Mouse (Mus musculus) hindbrain, embryonic 16.5 days (tissue): ENCODE measurements around the gene Arhgap15. TPM values are rescaled to one million over a fixed set of nuclear protein-coding genes. Genes with fewer than 3 reads are reported as not detected.

Source experiments
- ATAC-seq: fragments of 200-750 bp; cut with Nextera tagmentation; 2 replicates; pipeline ENCODE4 v1.8.0; 2017; ENCODE audit warnings: moderate TSS enrichment, moderate library complexity
- H3K27ac ChIP-seq: fragments of 300-500 bp; sonication (generic); 2 replicates; pipeline ENCODE4 v1.5.1; 2014; ENCODE audit warnings: low read depth, mild to moderate bottlenecking, control low read depth, low read length, moderate library complexity
- H3K27me3 ChIP-seq: fragments of 300-500 bp; sonication (generic); replicated peaks from 2 replicates; pipeline ENCODE4 v1.6.1; 2014; ENCODE audit warnings: low read length; ENCODE audit not compliant: control insufficient read depth, insufficient read depth
- H3K36me3 ChIP-seq: fragments of 300-500 bp; sonication (generic); 2 replicates; pipeline ENCODE4 v1.6.1; 2014; ENCODE audit warnings: mild to moderate bottlenecking, low read length, moderate library complexity, mixed read lengths; ENCODE audit not compliant: control insufficient read depth, insufficient read depth
- H3K4me1 ChIP-seq: fragments of 300-500 bp; sonication (generic); 2 replicates; pipeline ENCODE4 v1.6.1; 2014; ENCODE audit warnings: low read depth, low read length; ENCODE audit not compliant: control insufficient read depth, insufficient read depth
- H3K4me2 ChIP-seq: fragments of 300-500 bp; sonication (generic); 2 replicates; pipeline ENCODE4 v1.6.1; 2014; ENCODE audit warnings: mild to moderate bottlenecking, low read length, control low read depth, moderate library complexity
- H3K4me3 ChIP-seq: fragments of 300-500 bp; sonication (generic); 2 replicates; pipeline ENCODE4 v1.5.1; 2014; ENCODE audit warnings: mild to moderate bottlenecking, low read length, control low read depth, moderate library complexity
- H3K9ac ChIP-seq: fragments of 300-500 bp; sonication (generic); 2 replicates; pipeline ENCODE4 v1.6.1; 2014; ENCODE audit warnings: low read depth, mild to moderate bottlenecking, control low read depth, low read length, moderate library complexity
- H3K9me3 ChIP-seq: fragments of 300-500 bp; sonication (generic); 2 replicates; pipeline ENCODE4 v1.6.1; 2014; ENCODE audit warnings: mild to moderate bottlenecking, low read length, moderate library complexity; ENCODE audit not compliant: control insufficient read depth
- WGBS: fragments of 180-500 bp; shearing (Covaris S2); extraction: QIAGEN DNeasy Blood & Tissue Kit; methylation state at CpG from one replicate; pipeline ENCODE4 v1.1.7; 2014; 5-methylcytosine and 5-hydroxymethylcytosine counted together
- polyA plus RNA-seq: library from polyadenylated mRNA; unstranded; fragments of >200 nt; fragmentation: Nextera tagmentation; extraction: Ambion mirVana; gene quantifications from 2 replicates; pipeline ENCODE4 v1.2.1, GENCODE M21; 2015

Arhgap15 gene
- polyA plus RNA-seq, 1 experiment from 2014 or later, result 3.0 TPM

DNA sequence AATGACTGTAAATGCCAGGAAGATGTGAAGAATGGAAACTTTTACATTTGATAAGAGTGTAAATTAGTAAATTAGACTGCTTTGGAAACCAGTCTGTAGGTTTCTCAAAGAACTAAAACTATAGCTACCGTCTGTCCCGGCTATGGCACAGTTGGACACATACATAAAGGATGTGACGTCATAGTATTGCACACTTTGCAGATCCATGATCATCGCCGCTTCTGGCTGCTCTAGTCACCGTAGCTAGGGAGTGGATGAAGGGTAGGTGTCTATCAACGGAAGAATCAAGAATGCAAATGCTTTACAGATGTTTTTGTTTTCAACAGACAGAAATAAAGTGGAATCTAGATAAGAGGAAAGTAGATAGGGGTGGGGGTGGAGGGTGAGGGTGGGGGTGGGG, 11.1 kb upstream of the Arhgap15 start:
- Histone ChIP-seq H3K9me3 (no peaks in the 10 kb centered on the region), H3K27me3 (no peaks in the 10 kb centered on the region), H3K27ac (no peak overlapping the region), H3K4me3 (no peak overlapping the region), H3K4me2 (no peak overlapping the region), H3K9ac (no peak overlapping the region), H3K36me3 (no peaks in the 10 kb centered on the region), H3K4me1 (no peaks in the 10 kb centered on the region)
- WGBS, result 94% methylated on average over 7 of the region's 7 CpGs
- no peak for ATAC-seq

DNA sequence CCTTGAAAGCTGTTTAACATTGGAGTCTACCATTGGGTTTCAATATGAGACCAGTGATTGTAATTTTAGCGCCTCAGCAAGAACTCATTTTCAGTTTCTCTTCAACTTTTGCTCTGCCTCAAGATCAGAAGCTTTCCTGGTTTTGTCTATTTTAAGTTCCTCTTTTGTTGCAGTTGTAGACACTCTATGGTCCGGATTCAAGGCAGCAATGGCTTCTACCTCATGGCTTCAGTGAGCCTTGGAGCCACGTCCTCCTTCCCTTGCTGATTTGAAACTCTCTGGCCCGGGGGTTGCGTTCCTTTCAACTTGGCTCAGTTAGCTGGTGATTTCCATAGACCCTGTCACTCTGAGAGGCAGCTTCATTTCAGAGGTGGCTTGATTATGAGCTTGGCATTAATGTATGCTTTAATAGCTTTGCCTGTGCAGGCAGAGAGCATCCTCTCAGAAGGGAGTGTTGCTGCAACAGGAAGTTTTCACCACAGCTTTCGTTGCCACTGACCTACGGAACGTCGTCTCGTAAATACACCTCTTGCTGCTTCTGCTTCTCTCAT, 10.0 kb upstream of the Arhgap15 start:
- no peaks in the 10 kb centered on the region for H3K27me3 ChIP-seq
- H3K9me3 ChIP-seq, result no peaks in the 10 kb centered on the region
- H3K9ac ChIP-seq, result no peak overlapping the region
- 91% methylated on average over 10 of the region's 10 CpGs for WGBS
- no peak for ATAC-seq
- no peaks in the 10 kb centered on the region for H3K36me3 ChIP-seq
- H3K4me1 ChIP-seq, result no peaks in the 10 kb centered on the region
- H3K4me2 ChIP-seq, result no peak overlapping the region
- no peak overlapping the region for H3K4me3 ChIP-seq
- no peak overlapping the region for H3K27ac ChIP-seq

DNA sequence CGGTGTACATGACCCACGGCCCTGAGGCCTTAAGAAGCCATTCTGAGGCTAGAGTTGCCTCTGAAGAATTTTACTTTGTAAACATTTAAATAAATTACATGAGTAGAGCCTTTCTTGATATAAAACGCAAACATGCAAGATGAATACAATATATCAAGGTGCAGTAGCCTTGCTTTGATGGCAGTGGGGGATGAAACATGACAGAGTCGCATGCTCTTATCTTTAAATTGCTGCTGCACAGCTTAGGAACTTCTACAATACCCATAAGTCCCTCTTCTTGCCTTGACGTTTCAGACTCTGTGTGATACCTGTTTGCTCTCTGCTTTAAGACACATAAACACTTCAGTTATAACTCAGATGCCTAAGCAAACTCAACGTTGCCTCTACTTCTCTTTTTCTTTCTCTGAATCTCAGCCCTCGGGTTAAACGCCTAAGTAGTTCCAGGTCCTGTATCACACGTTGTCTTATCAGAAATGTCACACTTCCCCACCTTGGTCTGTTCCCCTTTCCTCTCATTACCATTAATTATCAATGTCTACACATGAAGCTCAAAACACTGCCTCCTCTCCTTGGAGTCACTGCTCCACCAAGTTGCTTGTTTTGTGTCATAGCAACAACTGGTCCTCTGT, 9.3 kb upstream of the Arhgap15 start:
- ATAC-seq, result no peak
- H3K9me3 ChIP-seq, result no peaks in the 10 kb centered on the region

DNA sequence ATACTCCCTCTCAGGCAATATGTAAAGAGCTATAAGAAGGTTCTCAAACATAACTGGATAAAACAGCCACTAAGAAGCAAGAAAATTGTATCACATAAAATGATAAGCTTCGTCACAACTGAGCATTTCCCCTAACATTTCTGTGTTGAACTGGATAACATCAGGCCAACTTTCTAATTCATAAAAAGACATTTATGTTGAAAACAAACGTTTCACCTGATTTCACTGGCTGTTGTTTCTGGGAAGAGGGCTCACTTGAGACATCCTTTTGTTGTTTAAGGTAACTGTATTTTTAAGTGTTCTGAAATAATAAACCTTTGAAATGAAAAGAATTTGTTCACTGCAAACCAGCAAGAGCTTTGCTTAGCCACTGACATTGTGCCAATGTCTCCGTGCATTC, 697 bp downstream of the Arhgap15 start:
- 82% methylated on average over 3 of the region's 3 CpGs for WGBS
- Histone ChIP-seq H3K36me3 (no peaks in the 10 kb centered on the region), H3K9me3 (no peaks in the 10 kb centered on the region), H3K27me3 (no peaks in the 10 kb centered on the region), H3K27ac (no peak overlapping the region), H3K4me2 (no peak overlapping the region), H3K4me1 (no peaks in the 10 kb centered on the region), H3K9ac (no peak overlapping the region), H3K4me3 (no peak overlapping the region)
- no peak for ATAC-seq

More for the DNA sequence above, 9.3 kb upstream of the Arhgap15 start:
- Histone ChIP-seq H3K4me2 (no peak overlapping the region), H3K27ac (no peak overlapping the region), H3K27me3 (no peaks in the 10 kb centered on the region), H3K4me3 (no peak overlapping the region), H3K4me1 (no peaks in the 10 kb centered on the region), H3K36me3 (no peaks in the 10 kb centered on the region), H3K9ac (no peak overlapping the region)
- WGBS, result 89% methylated on average over 9 of the region's 9 CpGs

DNA sequence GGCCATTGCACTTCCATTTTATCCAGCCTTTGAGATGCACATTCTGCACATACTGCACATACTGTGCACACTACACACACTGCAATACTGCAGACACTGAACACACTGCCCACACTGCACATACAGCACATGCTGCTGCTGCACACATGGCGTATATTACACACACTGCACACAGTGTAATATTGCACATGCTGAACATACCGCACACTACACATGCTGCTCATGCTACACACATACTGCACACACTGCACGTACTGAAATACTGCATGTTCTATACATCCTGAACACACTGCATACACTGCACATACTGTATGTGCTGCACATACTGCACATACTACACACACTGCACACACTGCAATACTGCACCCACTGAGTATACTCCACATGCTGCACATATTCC, 7.3 kb downstream of the Arhgap15 start:
- Histone ChIP-seq H3K27ac (no peak overlapping the region), H3K27me3 (no peaks in the 10 kb centered on the region), H3K4me1 (no peaks in the 10 kb centered on the region), H3K9me3 (no peaks in the 10 kb centered on the region), H3K4me3 (no peak overlapping the region), H3K36me3 (no peaks in the 10 kb centered on the region), H3K9ac (no peak overlapping the region), H3K4me2 (no peak overlapping the region)
- 93% methylated on average over 3 of the region's 3 CpGs for WGBS
- no peak for ATAC-seq

- no peaks in the 10 kb centered on the region for H3K9me3 ChIP-seq
- no peak overlapping the region for H3K4me2 ChIP-seq
- no peak overlapping the region for H3K27ac ChIP-seq
- H3K4me3 ChIP-seq, result no peak overlapping the region
- H3K4me1 ChIP-seq, result no peaks in the 10 kb centered on the region
- no peaks in the 10 kb centered on the region for H3K36me3 ChIP-seq
- no peak for ATAC-seq
- no peaks in the 10 kb centered on the region for H3K27me3 ChIP-seq
- no peak overlapping the region for H3K9ac ChIP-seq
- WGBS, result 84% methylated on average over 2 of the region's 2 CpGs
These were observed 8.0 kb downstream of the Arhgap15 start for GRCm38 (mm10) chr2:43756626-43757025.

DNA sequence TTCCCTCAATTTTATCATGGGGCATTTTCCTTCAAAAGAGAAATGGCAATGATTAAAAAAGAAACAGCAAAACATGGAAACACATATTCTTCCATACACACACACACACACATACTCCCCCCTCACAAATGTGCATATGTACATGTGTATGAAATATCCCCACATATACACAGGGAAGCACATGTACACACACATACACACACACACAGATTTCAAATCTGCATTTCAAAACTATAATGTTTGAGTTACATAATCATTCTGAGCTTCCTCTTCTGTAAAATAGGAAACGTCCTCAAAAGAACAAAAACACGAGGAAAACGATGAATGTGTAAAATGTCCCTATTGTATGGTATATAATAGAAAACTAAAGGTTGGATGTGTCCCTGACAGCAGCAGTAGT, 13.1 kb downstream of the Arhgap15 start:
- no peak overlapping the region for H3K9ac ChIP-seq
- H3K9me3 ChIP-seq, result no peaks in the 10 kb centered on the region
- no peak for ATAC-seq
- no peaks in the 10 kb centered on the region for H3K27me3 ChIP-seq
- no peak overlapping the region for H3K4me3 ChIP-seq
- H3K36me3 ChIP-seq, result no peaks in the 10 kb centered on the region
- H3K4me1 ChIP-seq, result no peaks in the 10 kb centered on the region
- H3K4me2 ChIP-seq, result no peak overlapping the region
- 84% methylated on average over 3 of the region's 3 CpGs for WGBS
- no peak overlapping the region for H3K27ac ChIP-seq

- Histone ChIP-seq H3K27me3 (no peaks in the 10 kb centered on the region), H3K4me2 (no peak overlapping the region), H3K27ac (no peak overlapping the region), H3K4me1 (no peaks in the 10 kb centered on the region), H3K9me3 (no peaks in the 10 kb centered on the region), H3K4me3 (no peak overlapping the region), H3K9ac (no peak overlapping the region), H3K36me3 (no peaks in the 10 kb centered on the region)
- WGBS, result 69% methylated on average over 5 of the region's 5 CpGs
- no peak for ATAC-seq
These were observed 14.7 kb downstream of the Arhgap15 start for GRCm38 (mm10) chr2:43763279-43763678.

DNA sequence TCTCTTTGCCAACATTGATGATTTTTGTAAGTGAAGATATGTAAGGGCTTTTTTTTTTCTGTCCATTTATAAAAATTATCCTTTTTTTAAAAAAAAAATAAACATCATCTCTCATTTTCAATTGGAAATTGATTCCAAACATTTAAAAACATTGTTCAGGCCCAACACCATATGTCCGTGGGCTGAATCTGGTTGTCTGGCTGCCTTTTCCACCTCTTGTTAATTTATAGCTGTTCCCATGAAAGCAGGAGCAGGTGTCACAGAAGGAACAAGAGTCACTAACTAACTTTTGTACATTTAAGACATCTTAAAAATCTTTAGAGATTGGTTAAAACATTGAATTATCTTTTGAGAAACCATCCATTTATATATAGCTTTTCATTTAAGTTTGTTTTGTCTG, 15.8 kb downstream of the Arhgap15 start:
- ATAC-seq, result no peak
- WGBS, result 80% methylated on average over 1 of the region's 1 CpGs
- Histone ChIP-seq H3K4me3 (no peak overlapping the region), H3K4me2 (no peak overlapping the region), H3K9me3 (no peaks in the 10 kb centered on the region), H3K9ac (no peak overlapping the region), H3K36me3 (no peaks in the 10 kb centered on the region), H3K27me3 (no peaks in the 10 kb centered on the region), H3K27ac (no peak overlapping the region), H3K4me1 (no peaks in the 10 kb centered on the region)
